Mouse (Mus musculus) mature B cell (primary cell): ENCODE data around the gene Tmco5b.

Experiments
- in situ Hi-C: fragments of 300-500 bp; cut with MboI; formaldehyde crosslinking; loops from 2 replicates; pipeline ENCODE4 v1.14.3; 2019

The Tmco5b gene

GRCm38 (mm10) chr2:113285432-113285831, at the start of gene Tmco5b:
Gene Tmco5b (plus strand): TSS chr2:113285732.
- in situ Hi-C loops: no loop called here

- in situ Hi-C loops: no loop called here
These were observed 48.5 kb upstream of the Tmco5b start for GRCm38 (mm10) chr2:113236993-113237392.

GRCm38 (mm10) chr2:113238871-113239270, 46.7 kb upstream of the Tmco5b start:
- in situ Hi-C loops: no loop called here

GRCm38 (mm10) chr2:113302349-113303239, 17.1 kb downstream of the Tmco5b start:
- in situ Hi-C loops: no loop called here

GRCm38 (mm10) chr2:113303240-113303538, 17.7 kb downstream of the Tmco5b start:
- in situ Hi-C loops: no loop called here

GRCm38 (mm10) chr2:113305339-113305738, 19.8 kb downstream of the Tmco5b start:
- in situ Hi-C loops: no loop called here

- in situ Hi-C loops: no loop called here
These were observed 25.7 kb downstream of the Tmco5b start for GRCm38 (mm10) chr2:113311211-113311610.

- in situ Hi-C loops: no loop called here
These were observed 37.5 kb downstream of the Tmco5b start for GRCm38 (mm10) chr2:113323016-113323415.

- in situ Hi-C loops: no loop called here
These were observed 48.4 kb downstream of the Tmco5b start for GRCm38 (mm10) chr2:113333799-113334541.

- in situ Hi-C loops: no loop called here
These were observed 50.2 kb downstream of the Tmco5b start for GRCm38 (mm10) chr2:113335561-113336294.

GRCm38 (mm10) chr2:113344536-113344935, 59.0 kb downstream of the Tmco5b start:
- in situ Hi-C loops: no loop called here
